Mouse (Mus musculus) heart, postnatal 10 days (tissue): Measurements from ENCODE around the gene Strip1. TPM values are rescaled to one million over a fixed set of nuclear protein-coding genes. Genes with fewer than 3 reads are reported as not detected.

Experiments
- total RNA-seq, 2 experiments: library from RNA; stranded (reverse); gene quantifications; 2 replicates each; pipeline ENCODE4 v1.2.3; 2021

Gene Strip1
- total RNA-seq, 2 experiments from 2014 or later: 26.4 to 31.4 TPM

Other genes with a start within 250 kb of the Strip1 start
- gene Kcnc4, start 172.1 kb downstream of the Strip1 start, total RNA-seq: under 1 TPM; 0.36 to 0.50 TPM
- 1 to 10 TPM; 1.3 to 1.4 TPM for gene Slc6a17, start 113.7 kb downstream of the Strip1 start, total RNA-seq
- gene Ubl4b, start 76.6 kb downstream of the Strip1 start, total RNA-seq: not detected
- under 1 TPM in 1 of 2 experiments, not detected in 1; 0.12 TPM for gene Alx3, start 36.7 kb downstream of the Strip1 start, total RNA-seq
- gene Gm10961, start 372 bp downstream of the Strip1 start, total RNA-seq: not detected
- gene Ahcyl1, start 64.9 kb upstream of the Strip1 start, total RNA-seq: 100 to 1,000 TPM in 1 of 2 experiments, 10 to 100 TPM in 1; 88.7 to 104 TPM
- 10 to 100 TPM; 25.5 to 29.0 TPM for gene Csf1, start 128.8 kb upstream of the Strip1 start, total RNA-seq
- not detected for gene Eps8l3, start 245.5 kb upstream of the Strip1 start, total RNA-seq